Mouse (Mus musculus) right cerebral cortex, postnatal 25 days (tissue): Measurements from ENCODE around the gene Wdr18.

ENCODE experiments used
- DNase-seq: peaks from one replicate; pipeline ENCODE4 v3.0.0; 2022

Gene Wdr18

DNA sequence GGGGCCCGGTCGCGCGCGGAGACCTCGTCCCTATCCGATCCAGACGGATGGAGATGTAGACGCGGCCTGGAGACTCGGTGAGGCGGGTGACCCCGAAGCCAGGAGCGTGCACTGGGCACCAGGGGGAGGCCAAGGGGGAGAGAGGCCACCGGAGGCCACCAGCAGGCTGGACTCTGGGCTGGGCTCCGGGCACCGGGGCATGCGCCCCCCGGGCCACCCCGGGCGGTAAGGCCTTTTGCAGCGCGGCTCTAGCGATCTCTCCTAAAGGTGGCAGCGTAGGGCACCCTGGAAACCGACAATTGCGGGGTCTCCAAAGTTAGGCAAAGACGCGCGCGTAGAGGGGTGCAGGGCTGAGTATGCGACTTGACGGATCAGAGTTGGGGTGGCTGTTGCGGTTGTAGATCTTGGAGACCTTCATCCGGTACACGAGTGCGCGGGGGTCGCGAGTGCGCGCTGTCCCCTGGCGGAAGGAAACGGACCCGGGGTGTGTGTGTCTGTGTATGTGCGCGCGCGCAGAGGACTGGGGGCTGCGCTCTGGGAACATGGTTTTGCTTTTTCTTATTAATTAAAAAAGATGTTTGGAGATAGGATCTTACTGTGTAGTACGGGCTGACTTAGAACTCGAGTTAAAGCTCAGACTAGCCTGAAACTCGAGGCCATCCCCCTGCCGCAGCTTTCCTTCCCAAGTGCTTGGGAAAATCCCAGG is 32.5 kb upstream of the Wdr18 start:
- DNase-seq: peak; percentile 62

DNA sequence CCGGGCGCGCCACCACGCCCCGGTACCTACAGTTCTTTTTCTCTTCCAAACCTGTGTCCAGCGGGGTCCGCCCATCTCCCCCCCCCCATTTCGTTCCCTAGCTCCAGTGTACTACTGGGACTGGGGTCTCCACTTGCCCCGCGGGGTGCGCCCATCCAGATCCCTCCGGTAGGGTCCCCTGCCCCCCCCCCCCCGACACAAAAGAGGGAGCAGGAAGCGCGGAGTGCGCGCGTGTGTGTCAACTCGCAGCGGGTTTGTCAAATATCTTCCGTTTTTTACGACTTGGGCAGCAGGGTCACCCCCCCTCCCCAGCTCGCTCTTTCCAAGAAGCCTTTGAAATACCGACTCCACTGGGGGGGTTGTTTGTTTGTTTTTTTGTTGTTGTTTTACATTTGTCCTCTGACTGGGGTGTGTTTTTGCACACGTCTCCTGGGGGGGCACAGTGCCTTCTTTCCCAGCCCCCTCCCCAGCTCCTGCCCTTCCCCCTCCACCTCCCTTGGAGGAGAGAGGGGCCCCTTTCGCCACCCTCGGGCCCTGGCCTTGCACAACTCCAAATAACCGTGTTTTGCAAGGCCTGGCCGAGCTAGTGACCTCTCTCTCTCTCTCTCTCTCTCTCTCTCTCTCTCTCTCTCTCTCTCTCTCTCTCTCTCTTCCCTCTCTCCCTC is 31.8 kb upstream of the Wdr18 start:
- no peak for DNase-seq

- DNase-seq: no peak
Observed at GRCm38 (mm10) chr10:79928907-79929701, 30.8 kb upstream of the Wdr18 start.

DNA sequence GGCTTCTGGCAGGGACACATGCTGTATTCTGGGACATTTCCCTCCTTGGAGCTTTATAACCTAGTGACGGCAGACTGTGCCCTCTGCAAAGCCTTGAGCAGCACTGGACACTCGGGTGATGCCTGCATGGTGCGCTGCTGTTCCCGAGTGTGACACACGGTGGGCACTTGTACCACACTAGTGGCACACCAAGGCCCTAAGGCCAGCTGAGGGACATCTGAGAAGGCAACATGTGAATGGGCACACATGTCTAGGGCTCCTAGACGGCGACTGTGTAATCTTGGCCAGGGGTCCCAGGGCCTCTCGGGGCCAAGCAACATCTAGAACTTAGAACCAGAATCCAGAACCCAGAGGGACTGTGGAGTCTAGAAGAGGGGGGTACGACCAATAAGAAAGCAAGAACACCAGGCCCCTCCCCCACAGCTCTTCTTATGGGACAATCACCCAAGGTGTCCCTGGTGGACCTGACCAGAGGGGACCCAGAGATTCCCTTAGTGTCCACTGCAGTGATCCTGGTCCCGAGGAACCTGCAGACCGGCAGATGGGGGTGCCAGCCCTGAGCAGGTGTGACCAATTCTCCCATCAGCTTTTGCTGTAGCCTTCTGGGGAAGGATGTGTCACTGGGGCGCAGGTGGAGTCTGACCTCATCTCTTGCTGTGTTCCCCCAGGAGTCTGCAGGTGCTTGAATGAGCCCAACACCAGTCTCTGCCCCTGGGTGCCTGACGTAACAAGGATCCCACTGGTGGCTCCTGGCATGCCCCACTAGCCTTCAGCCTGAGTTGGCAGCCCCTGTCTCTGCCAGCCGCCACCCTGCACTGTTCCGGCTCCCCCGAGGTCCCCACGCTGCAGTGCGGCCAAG is 29.8 kb upstream of the Wdr18 start:
- no peak for DNase-seq

DNA sequence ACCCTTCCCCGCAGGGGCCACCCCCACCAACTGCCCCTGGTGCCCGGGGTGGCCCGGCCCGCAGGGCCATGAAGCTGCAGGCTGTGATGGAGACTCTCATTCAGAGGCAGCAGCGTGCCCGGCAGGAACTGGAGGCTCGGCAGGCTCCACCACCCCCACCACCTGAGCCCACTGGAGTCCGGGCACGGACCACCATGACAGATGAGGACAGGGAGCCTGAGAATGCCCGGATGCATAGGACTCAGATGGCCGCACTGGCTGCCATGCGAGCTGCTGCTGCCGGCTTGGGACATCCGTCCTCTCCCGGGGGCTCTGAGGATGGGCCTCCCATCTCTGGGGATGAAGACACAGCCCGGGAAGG is 29.1 kb upstream of the Wdr18 start:
- DNase-seq: no peak

DNA sequence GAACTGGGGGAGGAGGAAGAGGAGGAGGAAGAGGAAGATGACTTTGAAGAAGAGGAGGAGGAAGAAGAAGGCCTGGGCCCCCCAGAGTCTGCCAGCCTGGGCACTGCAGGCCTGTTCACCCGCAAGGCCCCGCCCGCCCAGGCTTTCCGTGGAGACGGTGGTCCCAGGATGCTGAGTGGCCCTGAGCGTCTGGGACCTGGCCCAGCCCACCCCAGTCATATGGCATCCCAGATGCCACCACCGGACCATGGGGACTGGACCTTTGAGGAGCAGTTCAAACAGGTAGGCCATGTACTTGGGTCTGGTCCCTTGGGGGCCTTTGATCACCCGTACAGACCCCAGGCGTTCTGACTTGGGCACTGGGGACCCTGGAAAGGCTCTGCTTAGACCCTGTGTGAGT is 28.2 kb upstream of the Wdr18 start:
- no peak for DNase-seq

GRCm38 (mm10) chr10:79932736-79933135 is 27.2 kb upstream of the Wdr18 start:
- DNase-seq: no peak

DNA sequence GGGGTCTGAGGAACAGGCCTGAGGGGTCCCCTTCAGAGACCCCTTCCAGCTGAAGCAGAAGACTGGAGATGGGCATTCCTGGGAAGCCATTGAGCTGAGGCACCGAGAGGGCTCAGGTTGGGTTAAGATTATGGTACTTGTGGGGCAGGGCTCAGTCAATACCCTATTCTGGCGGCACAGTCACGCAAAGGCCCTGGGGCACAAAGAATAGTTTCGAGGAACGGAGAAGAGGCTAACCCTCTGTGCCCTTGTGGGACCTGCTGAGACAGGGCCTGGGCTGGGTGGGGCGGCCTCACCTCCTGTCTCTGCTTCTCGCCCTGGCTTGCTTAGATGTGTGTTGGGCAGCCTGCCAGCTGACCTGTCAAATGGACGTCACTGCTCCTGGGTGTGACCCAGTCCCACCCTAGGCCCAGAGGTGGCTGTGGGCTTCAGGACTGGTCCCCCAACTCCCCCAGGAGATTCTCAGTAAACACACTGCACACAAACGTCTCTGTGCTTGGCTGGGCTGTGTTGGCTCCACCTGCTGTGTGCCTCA is 26.7 kb upstream of the Wdr18 start:
- no peak for DNase-seq

DNA sequence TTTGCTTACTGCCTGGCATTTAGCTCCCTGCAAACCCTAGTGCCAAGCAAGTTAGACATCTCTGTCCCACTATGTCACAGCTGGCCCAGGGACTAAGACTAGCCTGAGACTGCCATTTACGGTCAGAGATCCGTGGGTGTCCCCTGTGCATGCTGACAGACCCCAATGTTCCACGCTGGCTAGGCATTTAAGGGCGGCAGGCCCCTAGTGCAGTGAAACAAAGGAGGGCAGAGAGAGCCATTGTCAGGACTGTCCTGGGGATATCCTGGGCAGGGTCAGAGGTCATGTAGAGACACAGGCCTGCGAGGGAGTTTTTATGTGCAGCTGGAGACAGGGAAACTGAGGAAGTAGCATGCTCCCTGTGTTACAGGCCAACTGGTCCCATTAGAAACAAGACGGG is 26.1 kb upstream of the Wdr18 start:
- DNase-seq: no peak

DNA sequence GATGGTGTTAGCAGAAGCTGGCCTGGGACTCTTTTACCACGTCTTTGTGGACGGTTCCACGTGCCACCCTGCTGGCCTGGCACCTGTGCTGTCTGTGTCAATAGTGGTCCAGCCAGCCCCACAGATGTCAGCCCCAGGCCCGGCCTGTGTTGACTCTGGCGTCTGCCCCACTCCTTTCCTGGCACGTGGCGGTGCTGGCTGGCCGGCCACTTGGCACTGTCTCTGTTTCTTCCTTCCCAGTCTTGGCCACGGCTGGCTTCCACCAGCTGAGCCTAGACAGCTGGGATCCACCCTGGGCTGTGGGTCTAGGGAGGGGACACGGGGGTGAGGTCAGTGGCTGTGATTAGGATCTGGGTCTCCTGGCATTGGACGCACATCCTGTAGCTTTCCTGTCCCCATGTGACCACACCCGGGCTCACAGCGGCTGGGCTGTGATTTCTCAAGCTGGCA is 25.7 kb upstream of the Wdr18 start:
- peak; percentile 71 for DNase-seq

GRCm38 (mm10) chr10:79934794-79935569 is 25.0 kb upstream of the Wdr18 start:
- DNase-seq: no peak

GRCm38 (mm10) chr10:79936284-79936910 is 23.6 kb upstream of the Wdr18 start:
- DNase-seq: no peak

DNA sequence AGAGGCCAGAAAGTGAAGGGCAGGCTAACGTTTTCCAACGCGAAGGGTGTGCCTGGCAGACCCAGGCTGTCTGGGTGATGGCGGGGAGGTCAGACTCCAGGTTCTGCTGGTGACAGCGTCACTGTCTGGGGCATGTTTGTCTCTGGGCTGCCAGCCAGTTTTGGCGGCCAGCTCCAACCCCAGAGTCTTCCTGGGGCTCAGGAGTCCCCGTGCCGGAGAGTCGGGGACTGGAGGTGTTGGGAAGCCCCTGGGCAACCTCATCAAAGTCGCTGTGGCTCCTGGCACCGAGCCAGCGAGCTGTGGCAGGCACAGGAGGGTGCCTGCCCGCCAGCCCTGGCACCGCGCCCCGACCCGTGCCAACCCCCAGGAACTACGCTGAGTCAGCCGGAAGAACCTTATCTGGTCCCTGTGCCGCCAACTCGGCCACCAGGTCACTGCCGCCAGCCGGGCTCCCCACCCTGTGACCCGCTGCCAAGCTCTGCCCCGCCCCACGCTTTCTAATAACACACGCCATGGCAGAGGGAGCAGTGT is 23.0 kb upstream of the Wdr18 start:
- DNase-seq: no peak

- no peak for DNase-seq
Observed at GRCm38 (mm10) chr10:79937775-79938526, 22.0 kb upstream of the Wdr18 start.

GRCm38 (mm10) chr10:79940749-79941148 is 19.2 kb upstream of the Wdr18 start:
- no peak for DNase-seq

DNA sequence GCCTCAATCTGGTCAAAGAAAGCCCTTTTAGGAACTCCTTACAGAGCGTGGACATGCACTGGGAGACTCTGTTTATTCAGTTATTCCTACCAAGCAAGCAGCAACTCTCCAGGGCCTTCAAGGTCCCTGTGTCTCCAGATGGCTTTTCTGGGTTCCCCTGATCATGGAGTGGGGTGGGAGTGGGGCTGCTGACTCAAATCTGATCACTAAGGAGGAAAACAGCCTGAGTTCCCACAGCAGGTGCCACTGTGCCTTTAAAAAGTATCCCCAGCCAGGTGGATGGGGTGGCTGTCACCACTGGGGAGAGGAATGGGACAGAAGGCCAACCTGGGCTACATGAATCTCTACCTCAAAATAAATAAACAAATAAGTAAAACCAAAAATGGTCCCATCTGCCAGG is 17.0 kb upstream of the Wdr18 start:
- DNase-seq: no peak

- no peak for DNase-seq
Observed at GRCm38 (mm10) chr10:79943471-79943901, 16.5 kb upstream of the Wdr18 start.

GRCm38 (mm10) chr10:79945507-79946234 is 14.3 kb upstream of the Wdr18 start:
- DNase-seq: no peak

GRCm38 (mm10) chr10:79946752-79947322 is 13.1 kb upstream of the Wdr18 start:
- no peak for DNase-seq
